Mouse (Mus musculus): ENCODE measurements around the gene Sptb.

DNA sequence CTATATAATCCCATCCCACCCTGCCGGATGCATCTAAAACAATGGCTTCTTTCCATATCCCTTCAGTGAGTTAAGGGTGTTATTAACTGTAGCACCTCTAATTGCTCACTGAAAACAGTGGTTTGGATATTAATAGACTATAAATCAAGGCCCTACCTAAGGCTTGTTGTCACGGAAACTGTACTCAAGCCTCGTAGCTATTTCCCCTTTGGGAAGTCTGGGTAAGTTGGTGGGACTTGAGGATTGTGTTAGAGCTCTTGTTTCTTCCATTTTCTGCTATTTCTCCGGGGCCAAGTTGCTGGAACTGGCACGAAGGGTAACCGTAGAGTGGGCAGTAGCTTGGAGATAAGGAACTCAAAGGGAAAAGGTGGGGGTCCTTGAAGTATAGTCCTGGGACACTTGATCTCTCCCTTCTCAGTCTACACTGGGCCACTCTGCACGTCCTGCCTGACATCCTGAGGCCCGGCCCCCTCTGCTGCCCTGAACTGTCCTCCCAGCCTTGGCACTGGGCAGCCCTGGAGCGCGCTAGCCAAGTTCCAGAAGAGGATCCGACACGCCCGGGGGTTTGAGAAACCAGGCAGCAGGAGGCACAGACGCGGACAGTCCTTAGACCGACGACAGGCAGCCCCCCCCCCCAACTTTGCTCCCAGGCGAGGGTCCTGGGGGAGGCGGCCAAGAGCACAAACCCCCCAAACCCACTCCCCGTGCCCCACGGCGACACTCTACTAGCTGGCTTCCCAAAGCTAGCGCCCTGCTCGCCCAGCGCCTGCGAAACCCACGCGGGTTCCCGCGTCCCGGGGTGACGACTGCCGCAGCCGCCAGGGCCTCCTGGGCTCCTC lies 1.2 kb downstream of the Sptb start:
- TF ChIP-seq CTCF (IDR thresholded peaks at IDR 0.05 in 2 of 3, conservative IDR thresholded peaks at IDR 0.05 in 1 of 3; ENCODE audit: control insufficient read depth in 1 of 3, insufficient read depth in 1 of 3, low read depth in 2 of 3, low read length in 3 of 3, poor library complexity in 1 of 3, severe bottlenecking in 1 of 3) (no peak), POLR2A (IDR thresholded peaks at IDR 0.05; ENCODE audit: control insufficient read depth in 1 of 2, insufficient read depth in 1 of 2, low read depth in 1 of 2, low read length in 2 of 2, poor library complexity in 1 of 2) (no peak), EP300 (IDR thresholded peaks at IDR 0.05; ENCODE audit: low read depth in 1 of 2, low read length in 2 of 2) (no peak), TCF12 (IDR thresholded peaks at IDR 0.05; ENCODE audit: low read depth, low read length) (no peak), TAL1 (IDR thresholded peaks at IDR 0.05; ENCODE audit: low read length) (no peak), NELFE (IDR thresholded peaks at IDR 0.05; ENCODE audit: low read depth, low read length) (no peak), RAD21 (IDR thresholded peaks at IDR 0.05; ENCODE audit: low read depth, low read length) (no peak)

All from MEL (cell line).